Mouse (Mus musculus) bone marrow macrophage, adult 2 months (primary cell): ENCODE results near the gene Otud3. TPM values are rescaled to one million over a fixed set of nuclear protein-coding genes. Genes with fewer than 3 reads are reported as not detected.
A peak's percentile ranks its signal among the peaks of the same experiment; 100 is the strongest.

Source experiments
- H3K27ac ChIP-seq: 2 replicates; pipeline ENCODE4 v1.5.1; 2012; ENCODE audit warnings: low read depth, low read length; ENCODE audit not compliant: insufficient read depth
- H3K4me1 ChIP-seq: 2 replicates; pipeline ENCODE4 v1.6.1; 2012; ENCODE audit warnings: low read length; ENCODE audit not compliant: control insufficient read depth, insufficient read depth
- H3K4me3 ChIP-seq: 2 replicates; pipeline ENCODE4 v1.5.1; 2012; ENCODE audit warnings: mild to moderate bottlenecking, low read length, moderate library complexity; ENCODE audit not compliant: insufficient read depth
- CTCF ChIP-seq: IDR thresholded peaks from 2 replicates; pipeline ENCODE4 v1.5.1; 2012; ENCODE audit warnings: low read depth, mild to moderate bottlenecking, low read length, moderate library complexity
- POLR2A ChIP-seq: IDR thresholded peaks from 2 replicates; pipeline ENCODE4 v1.6.1; 2012; ENCODE audit warnings: mild to moderate bottlenecking, low read depth, low read length, borderline replicate concordance
- polyA plus RNA-seq: library from polyadenylated mRNA; stranded (reverse); fragments of >200 nt; gene quantifications from 2 replicates; pipeline ENCODE4 v1.2.4, GENCODE M21; 2012; ENCODE audit not compliant: missing spikeins, insufficient read depth, insufficient read length

Otud3 gene
- polyA plus RNA-seq, 1 experiment: 8.0 TPM

DNA sequence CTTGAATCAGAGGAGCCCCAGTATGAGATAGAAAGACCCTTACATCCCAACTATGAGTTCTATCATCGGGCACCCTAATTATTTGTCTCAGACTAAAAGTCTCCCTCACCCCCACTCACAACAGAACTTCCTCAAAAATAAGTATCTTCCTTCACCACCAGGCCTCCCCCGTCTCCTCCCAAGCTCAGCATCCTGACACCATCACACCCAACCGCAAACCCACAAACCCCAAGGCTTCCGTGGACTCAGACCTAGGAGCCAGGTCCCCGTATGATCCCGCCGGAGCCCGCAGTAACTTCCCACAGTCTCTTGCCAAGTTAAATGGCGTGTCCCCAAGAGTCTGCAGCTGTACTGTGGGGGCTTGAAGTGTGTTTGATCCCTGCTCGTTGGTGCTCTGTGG, 56.2 kb downstream of the Otud3 start:
- peaks cover 5% of the 10 kb centered on the region; the same call in 1 of the 2 replicates for H3K4me1 ChIP-seq
- H3K27ac ChIP-seq: no peak overlapping the region
- TF ChIP-seq POLR2A (no peak), CTCF (no peak)
- H3K4me3 ChIP-seq: no peak overlapping the region

- no peak overlapping the region for H3K27ac ChIP-seq
- H3K4me1 ChIP-seq: peaks cover 5% of the 10 kb centered on the region; the same call in 1 of the 2 replicates
- TF ChIP-seq POLR2A (no peak), CTCF (peak; percentile 90)
Observed at GRCm38 (mm10) chr4:138856491-138856890, 57.3 kb downstream of the Otud3 start.

GRCm38 (mm10) chr4:138855092-138855632, 58.6 kb downstream of the Otud3 start:
- Histone ChIP-seq H3K27ac (no peak overlapping the region), H3K4me1 (peaks cover 5% of the 10 kb centered on the region; the same call in 1 of the 2 replicates), H3K4me3 (no peak overlapping the region)
- no peak for TF ChIP-seq POLR2A
- no peak for TF ChIP-seq CTCF

More at GRCm38 (mm10) chr4:138856491-138856890, 57.3 kb downstream of the Otud3 start:
- H3K4me3 ChIP-seq: no peak overlapping the region

GRCm38 (mm10) chr4:138852961-138853360, 60.8 kb downstream of the Otud3 start:
- H3K4me1 ChIP-seq: peaks cover 5% of the 10 kb centered on the region; the same call in 1 of the 2 replicates
- no peak overlapping the region for H3K27ac ChIP-seq
- H3K4me3 ChIP-seq: no peak overlapping the region
- TF ChIP-seq POLR2A (no peak), CTCF (no peak)

GRCm38 (mm10) chr4:138851463-138851862, 62.3 kb downstream of the Otud3 start:
- no peak overlapping the region for H3K4me3 ChIP-seq
- no peaks in the 10 kb centered on the region for H3K4me1 ChIP-seq
- TF ChIP-seq POLR2A: no peak
- peak; percentile 55; the same call in 1 of the 2 replicates for TF ChIP-seq CTCF
- no peak overlapping the region for H3K27ac ChIP-seq

Other genes starting within 250 kb of the Otud3 start
- not detected in 2 replicates for gene Pla2g2c, start 189.2 kb downstream of the Otud3 start, polyA plus RNA-seq
- gene Ubxn10, start 176.8 kb downstream of the Otud3 start, polyA plus RNA-seq: not detected in 2 replicates
- not detected in 2 replicates for gene Pla2g2f, start 156.3 kb downstream of the Otud3 start, polyA plus RNA-seq
- gene Pla2g2d, start 138.2 kb downstream of the Otud3 start, polyA plus RNA-seq: not detected in 2 replicates
- not detected in 2 replicates for gene Pla2g5, start 50.5 kb downstream of the Otud3 start, polyA plus RNA-seq
- gene Gm13030, start 40.0 kb downstream of the Otud3 start, polyA plus RNA-seq: not detected in 2 replicates
- 0.96 TPM in 1 of 2 replicates, not detected in the other for gene Pla2g2e, start 36.0 kb downstream of the Otud3 start, polyA plus RNA-seq
- not detected in 2 replicates for gene Rnf186, start 53.2 kb upstream of the Otud3 start, polyA plus RNA-seq
- gene Tmco4, start 58.9 kb upstream of the Otud3 start, polyA plus RNA-seq: 5.4 and 6.5 TPM in 2 replicates
- gene Htr6, start 161.6 kb upstream of the Otud3 start, polyA plus RNA-seq: not detected in 2 replicates
- gene Nbl1, start 179.0 kb upstream of the Otud3 start, polyA plus RNA-seq: 0.45 TPM in 1 of 2 replicates, not detected in the other
- 151 and 166 TPM in 2 replicates for gene Minos1, start 217.2 kb upstream of the Otud3 start, polyA plus RNA-seq